Mouse (Mus musculus) embryonic facial prominence, embryonic 11.5 days (tissue): ENCODE measurements around the gene Hipk4. TPM values are rescaled to one million over a fixed set of nuclear protein-coding genes. Genes with fewer than 3 reads are reported as not detected.

Source experiments
- polyA plus RNA-seq: library from polyadenylated mRNA; unstranded; fragments of >200 nt; fragmentation: Nextera tagmentation; extraction: Ambion mirVana; gene quantifications from 2 replicates; pipeline ENCODE4 v1.2.1, GENCODE M21; 2014

The Hipk4 gene
- polyA plus RNA-seq, 1 experiment from 2014 or later = 0.36 TPM

Other genes with a start within 250 kb of the Hipk4 start
- 6.3 and 6.6 TPM in 2 replicates for gene Ltbp4, start 185.6 kb upstream of the Hipk4 start, polyA plus RNA-seq
- 50.2 and 57.5 TPM in 2 replicates for gene Shkbp1, start 167.2 kb upstream of the Hipk4 start, polyA plus RNA-seq
- gene Gm20479, start 165.8 kb upstream of the Hipk4 start, polyA plus RNA-seq = 0.45 TPM in 1 of 2 replicates, not detected in the other
- 0.26 and 0.28 TPM in 2 replicates for gene Sptbn4, start 75.6 kb upstream of the Hipk4 start, polyA plus RNA-seq
- 33.9 and 38.2 TPM in 2 replicates for gene Blvrb, start 75.3 kb upstream of the Hipk4 start, polyA plus RNA-seq
- 27.2 and 27.6 TPM in 2 replicates for gene Sertad3, start 49.5 kb upstream of the Hipk4 start, polyA plus RNA-seq
- 24.3 and 25.5 TPM in 2 replicates for gene Sertad1, start 36.4 kb upstream of the Hipk4 start, polyA plus RNA-seq
- gene Prx, start 23.9 kb upstream of the Hipk4 start, polyA plus RNA-seq = 1.2 and 2.2 TPM in 2 replicates
- gene Pld3, start 30.0 kb downstream of the Hipk4 start, polyA plus RNA-seq = 57.1 and 65.5 TPM in 2 replicates
- gene 2310022A10Rik, start 30.0 kb downstream of the Hipk4 start, polyA plus RNA-seq = 26.4 and 27.5 TPM in 2 replicates
- gene Akt2, start 68.3 kb downstream of the Hipk4 start, polyA plus RNA-seq = 82.8 and 83.3 TPM in 2 replicates
- 2.0 and 3.5 TPM in 2 replicates for gene Ttc9b, start 130.6 kb downstream of the Hipk4 start, polyA plus RNA-seq
- gene Map3k10, start 151.3 kb downstream of the Hipk4 start, polyA plus RNA-seq = 5.7 and 6.9 TPM in 2 replicates
- gene Zfp607b, start 166.1 kb downstream of the Hipk4 start, polyA plus RNA-seq = 3.9 and 5.1 TPM in 2 replicates
- gene Zfp60, start 208.1 kb downstream of the Hipk4 start, polyA plus RNA-seq = 56.8 and 62.5 TPM in 2 replicates